Mouse (Mus musculus): Measurements from ENCODE around the gene Adamts6. TPM values are rescaled to one million over a fixed set of nuclear protein-coding genes. Genes with fewer than 3 reads are reported as not detected.

Adamts6 gene
- polyA plus RNA-seq (2011; ENCODE audit: insufficient read length, low read depth, missing spikeins): 27.4 and 29.4 TPM in 2 replicates

GRCm38 (mm10) chr13:104287366-104288225 is at the start of gene Adamts6:
Gene Adamts6, plus strand, starts transcription at chr13:104287835.
- no peak for TF ChIP-seq CTCF (IDR thresholded peaks at IDR 0.05; ENCODE audit: borderline replicate concordance, insufficient read depth, low read length)
- no peak for TF ChIP-seq POLR2A (IDR thresholded peaks at IDR 0.05; ENCODE audit: low read depth, low read length)
- peak within 1 kb of the TSS; percentile 89 for H3K27ac ChIP-seq (ENCODE audit: insufficient read depth, low read length)
- peak within 1 kb of the TSS; percentile 75 for H3K4me3 ChIP-seq (ENCODE audit: insufficient read depth, low read length)
- no peaks in the 10 kb centered on the region for H3K4me1 ChIP-seq (ENCODE audit: control insufficient read depth, insufficient read depth, low read length)

- Histone ChIP-seq H3K27ac (ENCODE audit: insufficient read depth, low read length) (no peak overlapping the region), H3K4me1 (ENCODE audit: control insufficient read depth, insufficient read depth, low read length) (no peaks in the 10 kb centered on the region), H3K4me3 (ENCODE audit: insufficient read depth, low read length) (no peak overlapping the region)
- no peak for TF ChIP-seq POLR2A (IDR thresholded peaks at IDR 0.05; ENCODE audit: low read depth, low read length)
- no peak for TF ChIP-seq CTCF (IDR thresholded peaks at IDR 0.05; ENCODE audit: borderline replicate concordance, insufficient read depth, low read length)
Measured at GRCm38 (mm10) chr13:104258997-104259396, 28.6 kb upstream of the Adamts6 start.

- no peaks in the 10 kb centered on the region for H3K4me1 ChIP-seq (ENCODE audit: control insufficient read depth, insufficient read depth, low read length)
- TF ChIP-seq CTCF (IDR thresholded peaks at IDR 0.05; ENCODE audit: borderline replicate concordance, insufficient read depth, low read length) (no peak), POLR2A (IDR thresholded peaks at IDR 0.05; ENCODE audit: low read depth, low read length) (no peak)
- H3K27ac ChIP-seq (ENCODE audit: insufficient read depth, low read length): peak overlapping the region; percentile 99
- no peak overlapping the region for H3K4me3 ChIP-seq (ENCODE audit: insufficient read depth, low read length)
Measured at GRCm38 (mm10) chr13:104285031-104285431, 2.6 kb upstream of the Adamts6 start.

- Histone ChIP-seq H3K27ac (ENCODE audit: insufficient read depth, low read length) (peak overlapping the region; percentile 99), H3K4me3 (ENCODE audit: insufficient read depth, low read length) (peak overlapping the region; percentile 74), H3K4me1 (ENCODE audit: control insufficient read depth, insufficient read depth, low read length) (no peaks in the 10 kb centered on the region)
- no peak; the same call in 1 of the 2 replicates for TF ChIP-seq POLR2A (IDR thresholded peaks at IDR 0.05; ENCODE audit: low read depth, low read length)
- TF ChIP-seq CTCF (IDR thresholded peaks at IDR 0.05; ENCODE audit: borderline replicate concordance, insufficient read depth, low read length): no peak
Measured at GRCm38 (mm10) chr13:104285737-104286311, 1.8 kb upstream of the Adamts6 start.

GRCm38 (mm10) chr13:104286336-104286735 is 1.3 kb upstream of the Adamts6 start:
- Histone ChIP-seq H3K4me3 (ENCODE audit: insufficient read depth, low read length) (peak overlapping the region; percentile 74), H3K4me1 (ENCODE audit: control insufficient read depth, insufficient read depth, low read length) (no peaks in the 10 kb centered on the region), H3K27ac (ENCODE audit: insufficient read depth, low read length) (peak overlapping the region; percentile 99)
- TF ChIP-seq CTCF (IDR thresholded peaks at IDR 0.05; ENCODE audit: borderline replicate concordance, insufficient read depth, low read length) (no peak), POLR2A (IDR thresholded peaks at IDR 0.05; ENCODE audit: low read depth, low read length) (no peak)

GRCm38 (mm10) chr13:104286897-104287309 is 732 bp upstream of the Adamts6 start:
- Histone ChIP-seq H3K4me3 (ENCODE audit: insufficient read depth, low read length) (peak overlapping the region; percentile 51), H3K4me1 (ENCODE audit: control insufficient read depth, insufficient read depth, low read length) (no peaks in the 10 kb centered on the region)
- TF ChIP-seq POLR2A (IDR thresholded peaks at IDR 0.05; ENCODE audit: low read depth, low read length): peak; percentile 78
- TF ChIP-seq CTCF (IDR thresholded peaks at IDR 0.05; ENCODE audit: borderline replicate concordance, insufficient read depth, low read length): no peak

GRCm38 (mm10) chr13:104288226-104288859 is 708 bp downstream of the Adamts6 start:
- H3K4me3 ChIP-seq (ENCODE audit: insufficient read depth, low read length): peak overlapping the region; percentile 75
- TF ChIP-seq POLR2A (IDR thresholded peaks at IDR 0.05; ENCODE audit: low read depth, low read length) (peak; percentile 38), CTCF (IDR thresholded peaks at IDR 0.05; ENCODE audit: borderline replicate concordance, insufficient read depth, low read length) (no peak)
- peak overlapping the region; percentile 89 for H3K27ac ChIP-seq (ENCODE audit: insufficient read depth, low read length)
- H3K4me1 ChIP-seq (ENCODE audit: control insufficient read depth, insufficient read depth, low read length): no peaks in the 10 kb centered on the region

More at GRCm38 (mm10) chr13:104286897-104287309, 732 bp upstream of the Adamts6 start:
- peak overlapping the region; percentile 66 for H3K27ac ChIP-seq (ENCODE audit: insufficient read depth, low read length)

GRCm38 (mm10) chr13:104289176-104289575 is 1.5 kb downstream of the Adamts6 start:
- Histone ChIP-seq H3K27ac (ENCODE audit: insufficient read depth, low read length) (no peak overlapping the region), H3K4me1 (ENCODE audit: control insufficient read depth, insufficient read depth, low read length) (no peaks in the 10 kb centered on the region), H3K4me3 (ENCODE audit: insufficient read depth, low read length) (peak overlapping the region; percentile 31)
- TF ChIP-seq POLR2A (IDR thresholded peaks at IDR 0.05; ENCODE audit: low read depth, low read length) (no peak), CTCF (IDR thresholded peaks at IDR 0.05; ENCODE audit: borderline replicate concordance, insufficient read depth, low read length) (no peak)

- no peak overlapping the region for H3K27ac ChIP-seq (ENCODE audit: insufficient read depth, low read length)
- H3K4me1 ChIP-seq (ENCODE audit: control insufficient read depth, insufficient read depth, low read length): no peaks in the 10 kb centered on the region
- TF ChIP-seq CTCF (IDR thresholded peaks at IDR 0.05; ENCODE audit: borderline replicate concordance, insufficient read depth, low read length) (no peak), POLR2A (IDR thresholded peaks at IDR 0.05; ENCODE audit: low read depth, low read length) (no peak)
- no peak overlapping the region for H3K4me3 ChIP-seq (ENCODE audit: insufficient read depth, low read length)
Measured at GRCm38 (mm10) chr13:104295472-104295871, 7.8 kb downstream of the Adamts6 start.
